Mouse (Mus musculus) intestine, embryonic 14.5 days (tissue): Measurements from ENCODE around the gene Eif4e1b. TPM values are rescaled to one million over a fixed set of nuclear protein-coding genes. Genes with fewer than 3 reads are reported as not detected.

Source experiments
- ATAC-seq: fragments of 200-750 bp; cut with Nextera tagmentation; replicated peaks from 2 replicates; pipeline ENCODE4 v1.8.0; 2017; ENCODE audit warnings: low read depth, moderate number of reproducible peaks, moderate TSS enrichment, moderate library complexity; ENCODE audit not compliant: low FRiP score, low TSS enrichment
- DNase-seq: peaks from one replicate; pipeline ENCODE4 v3.0.0-alpha.2; 2018; ENCODE audit warnings: low spot score
- H3K27ac ChIP-seq: fragments of 300-500 bp; sonication (generic); 2 replicates; pipeline ENCODE4 v1.5.1; 2014; ENCODE audit warnings: low read depth, mild to moderate bottlenecking, control low read depth
- H3K27me3 ChIP-seq: fragments of 300-500 bp; sonication (generic); replicated peaks from 2 replicates; pipeline ENCODE4 v1.6.1; 2014; ENCODE audit warnings: low read length, control low read depth; ENCODE audit not compliant: control insufficient read depth, insufficient read depth
- H3K36me3 ChIP-seq: fragments of 300-500 bp; sonication (generic); 2 replicates; pipeline ENCODE4 v1.6.1; 2014; ENCODE audit warnings: low read length, control low read depth; ENCODE audit not compliant: control insufficient read depth, insufficient read depth
- H3K4me1 ChIP-seq: fragments of 300-500 bp; sonication (generic); replicated peaks from 2 replicates; pipeline ENCODE4 v1.6.1; 2014; ENCODE audit warnings: low read length, control low read depth, mixed read lengths; ENCODE audit not compliant: control insufficient read depth, insufficient read depth
- H3K4me2 ChIP-seq: fragments of 300-500 bp; sonication (generic); 2 replicates; pipeline ENCODE4 v1.6.1; 2014; ENCODE audit warnings: low read length
- H3K4me3 ChIP-seq: fragments of 300-500 bp; sonication (generic); 2 replicates; pipeline ENCODE4 v1.5.1; 2014; ENCODE audit warnings: low read depth, low read length, control low read depth, mixed read lengths
- H3K9ac ChIP-seq: fragments of 300-500 bp; sonication (generic); 2 replicates; pipeline ENCODE4 v1.6.1; 2014; ENCODE audit warnings: mild to moderate bottlenecking, low read length
- H3K9me3 ChIP-seq: fragments of 300-500 bp; sonication (generic); 2 replicates; pipeline ENCODE4 v1.6.1; 2016; ENCODE audit warnings: low read length, control low read depth; ENCODE audit not compliant: control insufficient read depth
- WGBS: fragments of 180-500 bp; shearing (Covaris S2); extraction: QIAGEN DNeasy Blood & Tissue Kit; methylation state at CpG from one replicate; pipeline ENCODE4 v1.1.7; 2014; 5-methylcytosine and 5-hydroxymethylcytosine counted together
- polyA plus RNA-seq: library from polyadenylated mRNA; unstranded; fragments of >200 nt; fragmentation: Nextera tagmentation; extraction: Ambion mirVana; gene quantifications from 2 replicates; pipeline ENCODE4 v1.2.1, GENCODE M21; 2014

Gene Eif4e1b
- polyA plus RNA-seq, 1 experiment from 2014 or later, result not detected

DNA sequence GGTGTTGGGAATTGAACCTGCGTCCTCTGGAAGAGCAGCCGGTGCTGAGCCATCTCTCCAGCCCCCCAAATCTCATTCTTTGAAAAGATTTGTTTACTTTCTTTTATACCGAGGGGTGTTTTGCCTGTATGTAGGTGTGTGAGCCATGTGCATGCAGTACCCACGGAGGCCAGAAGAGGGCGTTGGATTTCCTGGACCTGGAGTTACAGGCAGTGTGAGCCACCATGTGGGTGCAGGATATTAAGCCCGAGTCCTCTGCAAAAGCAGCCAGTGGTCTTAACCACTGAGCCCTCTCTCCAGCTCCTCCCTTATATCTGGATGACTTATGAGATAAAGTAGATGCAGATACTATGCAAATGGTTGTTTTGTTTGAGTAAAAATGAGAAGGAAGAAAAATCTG, 19.2 kb downstream of the Eif4e1b start:
- Histone ChIP-seq H3K9ac (no peak overlapping the region), H3K9me3 (no peaks in the 10 kb centered on the region), H3K36me3 (no peaks in the 10 kb centered on the region), H3K4me3 (no peak overlapping the region), H3K27me3 (peaks cover 8% of the 10 kb centered on the region; the same call in 1 of the 2 replicates), H3K27ac (no peak overlapping the region), H3K4me1 (no peaks in the 10 kb centered on the region), H3K4me2 (no peak overlapping the region)
- WGBS, result 74% methylated on average over 6 of the region's 6 CpGs
- ATAC-seq (no peak), DNase-seq (no peak)

DNA sequence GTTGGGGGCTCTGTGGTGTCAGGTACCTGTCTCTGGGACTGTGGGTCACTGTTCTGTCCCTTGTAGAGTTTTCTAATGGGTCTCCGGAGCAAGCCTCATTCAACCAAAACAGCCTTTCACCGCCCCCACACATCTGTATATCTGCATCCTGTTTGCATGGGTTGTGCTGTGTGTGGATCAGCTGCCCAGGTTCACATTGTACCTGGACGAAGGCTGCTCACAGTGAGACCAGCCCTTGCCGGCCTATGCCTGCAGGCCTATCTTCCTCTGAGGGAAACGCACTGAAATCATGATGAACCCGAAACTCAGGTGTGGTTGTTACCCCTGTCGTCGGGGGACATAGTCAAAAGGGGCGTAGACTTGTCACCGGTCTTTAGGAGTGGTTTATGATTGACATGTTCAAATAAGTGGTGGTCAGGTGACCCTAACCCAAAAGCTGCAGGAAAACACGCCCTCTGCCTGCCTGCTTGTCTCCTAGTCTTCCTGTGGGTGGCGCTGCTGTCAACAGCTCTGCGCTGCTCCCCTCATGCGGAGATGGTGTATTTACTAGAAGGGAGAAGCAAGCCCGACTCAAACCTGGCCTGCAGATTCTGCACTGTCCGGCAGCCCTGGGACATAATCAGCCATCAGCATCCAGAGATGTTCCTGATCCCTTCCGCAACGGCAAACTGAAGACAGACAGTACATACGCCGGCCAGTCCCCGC, 21.5 kb downstream of the Eif4e1b start:
- no peak for DNase-seq
- no peak for ATAC-seq
- Histone ChIP-seq H3K27me3 (peaks cover 8% of the 10 kb centered on the region; the same call in 1 of the 2 replicates), H3K9me3 (no peaks in the 10 kb centered on the region), H3K4me1 (no peaks in the 10 kb centered on the region), H3K27ac (no peak overlapping the region), H3K4me3 (no peak overlapping the region), H3K36me3 (no peaks in the 10 kb centered on the region), H3K4me2 (no peak overlapping the region), H3K9ac (no peak overlapping the region)
- WGBS, result 41% methylated on average over 21 of the region's 21 CpGs

DNA sequence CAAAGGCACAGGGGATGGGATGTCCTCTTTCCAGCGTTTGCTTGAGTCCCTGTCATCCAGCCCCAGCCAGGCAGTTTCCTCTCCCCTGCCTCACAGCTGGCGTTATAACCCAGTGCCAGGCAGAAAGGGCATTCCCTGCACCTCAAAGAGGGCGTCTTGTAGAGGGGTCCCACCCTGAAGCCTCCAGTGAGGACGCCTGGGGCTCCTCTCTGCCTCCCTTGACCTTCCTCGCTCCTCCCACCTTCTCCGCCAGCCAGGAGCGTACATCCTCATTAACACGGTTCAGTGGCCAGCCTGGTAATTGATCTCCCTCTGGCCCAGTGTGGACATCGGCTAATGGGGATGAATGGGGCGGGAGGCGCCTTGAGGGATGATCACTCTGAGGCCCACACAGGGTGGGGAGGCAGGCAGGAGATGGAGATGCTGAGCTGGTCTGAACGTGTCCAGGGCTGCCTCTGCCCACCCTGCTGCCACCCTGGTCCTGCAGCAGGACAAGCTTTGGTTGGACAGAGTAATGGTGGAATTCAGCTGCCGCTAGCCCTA, 22.7 kb downstream of the Eif4e1b start:
- H3K27ac ChIP-seq, result no peak overlapping the region
- H3K9ac ChIP-seq, result no peak overlapping the region
- no peak overlapping the region for H3K4me2 ChIP-seq
- no peak overlapping the region for H3K4me3 ChIP-seq
- H3K9me3 ChIP-seq, result no peaks in the 10 kb centered on the region
- 48% methylated on average over 13 of the region's 13 CpGs for WGBS
- H3K36me3 ChIP-seq, result no peaks in the 10 kb centered on the region
- no peaks in the 10 kb centered on the region for H3K4me1 ChIP-seq
- H3K27me3 ChIP-seq, result peaks cover 8% of the 10 kb centered on the region; the same call in 1 of the 2 replicates
- DNase-seq, result no peak
- no peak for ATAC-seq

DNA sequence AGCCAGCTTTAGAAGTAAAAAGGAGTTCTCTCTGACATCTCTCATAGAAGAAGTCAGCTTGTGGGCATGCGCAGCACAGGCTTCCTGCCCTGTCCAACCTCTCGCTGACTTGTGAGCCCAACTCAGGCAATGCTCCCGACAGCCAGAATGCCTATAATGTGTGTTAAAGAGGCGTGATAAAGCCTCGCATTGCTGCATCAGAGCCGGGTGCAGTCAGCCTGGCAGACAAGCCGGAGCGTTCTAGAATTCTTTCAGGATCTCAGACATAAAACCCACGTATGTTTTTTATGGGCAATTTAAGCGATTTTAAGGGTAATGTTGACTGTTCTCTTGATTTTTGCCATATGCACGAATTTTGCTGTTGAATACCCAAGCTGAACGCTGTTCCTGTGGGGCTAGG, 24.3 kb downstream of the Eif4e1b start:
- 76% methylated on average over 12 of the region's 12 CpGs for WGBS
- Histone ChIP-seq H3K27me3 (peaks cover 8% of the 10 kb centered on the region; the same call in 1 of the 2 replicates), H3K4me3 (no peak overlapping the region), H3K36me3 (no peaks in the 10 kb centered on the region), H3K27ac (no peak overlapping the region), H3K4me2 (no peak overlapping the region), H3K4me1 (no peaks in the 10 kb centered on the region), H3K9ac (no peak overlapping the region), H3K9me3 (no peaks in the 10 kb centered on the region)
- no peak for DNase-seq
- ATAC-seq, result no peak

GRCm38 (mm10) chr13:54811476-54811875, 27.7 kb downstream of the Eif4e1b start:
- H3K4me1 ChIP-seq, result no peaks in the 10 kb centered on the region
- no peak for DNase-seq

DNA sequence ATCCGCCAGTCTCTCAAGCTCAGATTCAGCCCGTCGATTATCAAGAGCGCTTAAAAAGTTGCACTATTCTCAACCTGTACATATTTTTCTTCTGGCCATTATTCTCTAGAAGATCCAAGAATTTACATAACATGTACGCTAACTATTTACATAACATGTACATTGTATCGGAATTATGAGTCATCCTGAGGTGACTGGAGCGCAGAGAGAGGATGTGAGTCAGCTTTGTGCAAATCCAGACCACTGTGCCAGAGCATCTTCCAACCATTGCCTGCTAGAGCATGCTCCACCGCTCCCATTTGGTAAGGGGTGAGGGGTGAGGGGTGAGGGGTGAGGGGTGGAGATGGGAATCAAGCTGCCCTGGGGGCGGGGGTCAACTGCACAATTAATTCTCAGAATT, 29.6 kb downstream of the Eif4e1b start:
- H3K27ac ChIP-seq, result no peak overlapping the region
- H3K9me3 ChIP-seq, result no peaks in the 10 kb centered on the region
- WGBS, result 86% methylated on average over 9 of the region's 9 CpGs
- ATAC-seq, result no peak
- no peak for DNase-seq
- H3K4me3 ChIP-seq, result no peak overlapping the region
- no peak overlapping the region for H3K4me2 ChIP-seq
- H3K9ac ChIP-seq, result no peak overlapping the region
- H3K4me1 ChIP-seq, result no peaks in the 10 kb centered on the region
- H3K27me3 ChIP-seq, result no peaks in the 10 kb centered on the region
- H3K36me3 ChIP-seq, result no peaks in the 10 kb centered on the region

More at GRCm38 (mm10) chr13:54811476-54811875, 27.7 kb downstream of the Eif4e1b start:
- 62% methylated on average over 7 of the region's 7 CpGs for WGBS
- no peak for ATAC-seq
- no peak overlapping the region for H3K27ac ChIP-seq
- no peaks in the 10 kb centered on the region for H3K9me3 ChIP-seq
- no peaks in the 10 kb centered on the region for H3K36me3 ChIP-seq
- no peak overlapping the region for H3K9ac ChIP-seq
- no peak overlapping the region for H3K4me3 ChIP-seq
- H3K27me3 ChIP-seq, result no peaks in the 10 kb centered on the region
- no peak overlapping the region for H3K4me2 ChIP-seq

- Histone ChIP-seq H3K4me2 (no peak overlapping the region), H3K9ac (no peak overlapping the region), H3K36me3 (no peaks in the 10 kb centered on the region), H3K27ac (no peak overlapping the region), H3K4me3 (no peak overlapping the region), H3K4me1 (no peaks in the 10 kb centered on the region), H3K9me3 (no peaks in the 10 kb centered on the region), H3K27me3 (no peaks in the 10 kb centered on the region)
- DNase-seq (no peak), ATAC-seq (no peak)
- 33% methylated on average over 17 of the region's 17 CpGs for WGBS
Observed at GRCm38 (mm10) chr13:54818399-54819254, 34.8 kb downstream of the Eif4e1b start.

GRCm38 (mm10) chr13:54821106-54821505, 37.3 kb downstream of the Eif4e1b start:
- Histone ChIP-seq H3K4me1 (peaks cover 7% of the 10 kb centered on the region; the same call in 1 of the 2 replicates), H3K4me3 (no peak overlapping the region), H3K9ac (no peak overlapping the region), H3K27ac (no peak overlapping the region), H3K4me2 (no peak overlapping the region), H3K27me3 (no peaks in the 10 kb centered on the region), H3K36me3 (no peaks in the 10 kb centered on the region), H3K9me3 (no peaks in the 10 kb centered on the region)
- 83% methylated on average over 4 of the region's 4 CpGs for WGBS
- DNase-seq (no peak), ATAC-seq (no peak)
